Mouse (Mus musculus) T-helper 17 cell (primary cell): ENCODE measurements around the gene Rbm25.

Experiments
- in situ Hi-C, 2 experiments: fragments of 300-600 bp; cut with MboI, MseI; formaldehyde crosslinking; loops; 1 replicate in 1 of 2; 2 replicates in 1 of 2; pipeline ENCODE4 v1.15.1; 2025; ENCODE audit warnings: high pct_unique_total_duplicates in 2 of 2

The Rbm25 gene

DNA sequence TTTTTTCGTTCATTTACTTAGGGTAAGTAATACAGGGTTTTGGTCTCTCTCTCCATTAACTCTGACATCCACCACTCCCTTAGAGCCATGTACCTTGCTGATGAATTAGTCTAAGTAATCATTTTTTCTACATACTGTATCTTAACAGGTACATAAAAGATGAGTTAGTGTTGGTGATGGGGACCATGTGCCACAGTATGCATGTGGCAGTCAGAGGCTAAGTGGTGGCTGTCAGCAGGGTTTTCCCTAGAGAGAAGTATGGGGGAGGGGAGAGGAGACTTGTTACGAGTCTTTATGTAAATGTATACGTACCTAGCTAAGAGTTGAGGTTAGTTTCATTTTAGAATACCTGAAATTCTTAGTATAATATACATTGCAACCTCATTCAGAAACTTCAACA is 92.0 kb downstream of the Rbm25 start:
- in situ Hi-C loops, result no loop called here

DNA sequence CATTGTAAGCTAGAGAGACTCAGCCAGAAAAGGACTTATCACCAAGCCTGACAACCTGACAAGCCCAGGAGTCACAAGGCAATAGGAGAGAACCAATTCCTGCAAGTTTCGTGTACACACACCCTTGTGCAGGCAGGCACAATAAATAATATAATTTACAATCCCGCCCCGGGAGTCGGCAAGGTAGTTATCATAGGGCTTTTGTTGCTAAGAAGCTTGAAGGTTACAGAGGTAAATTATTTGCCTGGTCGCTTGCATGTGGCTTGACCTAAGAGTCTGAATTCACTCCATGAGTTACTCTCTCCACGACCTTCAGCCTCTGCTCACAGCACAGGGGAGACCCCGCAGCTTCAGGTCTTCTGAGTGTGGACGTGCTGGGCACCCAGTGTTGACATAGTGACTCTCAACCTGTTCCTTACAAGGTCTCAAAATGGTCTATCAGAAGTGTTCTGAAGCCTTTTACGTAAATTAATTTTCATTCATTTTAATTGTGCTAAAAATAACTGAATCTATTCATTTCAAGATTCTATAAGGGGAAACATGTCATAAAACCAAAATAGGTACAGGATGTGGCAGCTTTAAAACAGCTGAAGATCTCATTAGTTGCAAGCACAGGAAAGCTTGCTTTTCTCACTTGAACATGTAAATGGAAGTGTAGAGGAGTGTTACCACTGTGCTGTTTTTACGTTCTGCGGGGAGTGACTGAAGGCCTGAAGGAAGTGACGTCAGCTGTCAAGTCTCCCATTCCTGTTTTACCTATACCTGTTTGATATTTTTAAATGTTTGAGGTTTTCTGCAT is 95.7 kb downstream of the Rbm25 start:
- in situ Hi-C loops, result no loop called here

DNA sequence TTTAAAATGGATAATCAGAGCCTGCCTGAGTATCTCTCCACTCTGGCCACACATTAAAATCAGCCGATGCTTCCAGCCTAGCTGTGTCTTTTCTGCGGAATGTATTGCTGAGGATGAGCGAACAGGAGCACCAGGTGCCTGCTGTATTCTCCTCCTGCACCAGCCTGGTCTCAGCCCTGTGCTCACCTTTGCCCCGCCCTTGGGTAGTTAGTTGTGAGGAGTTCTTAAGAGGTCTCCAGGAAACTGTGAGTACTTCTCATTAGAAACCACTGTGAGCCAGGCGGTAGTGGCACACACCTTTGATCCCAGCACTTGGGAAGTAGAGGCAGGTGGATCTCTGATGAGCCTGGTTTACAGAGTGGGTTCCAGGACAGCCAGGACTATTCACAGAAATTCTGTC is 101.2 kb downstream of the Rbm25 start:
- in situ Hi-C loops, result no loop called here
